Mouse (Mus musculus): ENCODE results near the gene Igsf9. TPM values are rescaled to one million over a fixed set of nuclear protein-coding genes. Genes with fewer than 3 reads are reported as not detected.

The Igsf9 gene
- polyA plus RNA-seq, 1 experiment = 40.6 TPM

DNA sequence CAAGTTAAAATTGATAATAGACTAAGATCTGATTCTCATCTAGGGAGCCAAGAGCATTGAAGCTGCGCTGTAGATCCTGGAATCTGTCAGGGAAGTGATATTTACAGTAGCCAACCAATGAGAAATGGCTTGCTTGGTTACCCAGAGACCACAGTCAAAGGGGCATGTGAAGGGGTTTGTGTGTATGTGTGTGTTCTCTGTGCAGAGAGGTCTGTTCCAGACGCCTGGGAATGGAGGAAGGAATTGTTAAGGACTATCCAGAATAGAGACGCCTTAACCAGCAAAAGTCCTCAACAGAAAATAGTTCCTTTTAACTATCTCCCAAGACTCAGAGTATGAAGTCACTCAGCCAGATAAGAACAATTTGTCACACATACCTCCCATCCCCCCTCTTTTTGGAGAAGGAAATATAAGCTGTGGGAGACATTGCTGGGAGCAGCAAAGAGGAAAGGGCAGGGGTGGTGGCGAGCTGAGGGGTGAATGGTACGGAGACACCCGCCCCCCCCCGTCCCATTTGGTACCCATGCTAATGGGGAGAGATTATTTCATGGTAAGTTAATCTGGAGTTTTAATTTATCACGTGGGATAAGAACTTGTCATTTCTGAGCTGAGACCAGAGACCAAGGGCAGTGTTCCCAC is 11.7 kb upstream of the Igsf9 start:
- Histone ChIP-seq H3K9me3 (replicated peaks; ENCODE audit: control insufficient read depth, insufficient read depth, low read length, poor library complexity, severe bottlenecking) (no peaks in the 10 kb centered on the region), H3K36me3 (ENCODE audit: control insufficient read depth, insufficient read depth, low read length, poor library complexity, severe bottlenecking) (no peaks in the 10 kb centered on the region), H3K27me3 (ENCODE audit: control insufficient read depth, insufficient read depth, low read length, poor library complexity, severe bottlenecking) (no peaks in the 10 kb centered on the region), H3K4me3 (ENCODE audit: low read depth, low read length) (no peak overlapping the region), H3K9ac (ENCODE audit: low read depth, poor library complexity, severe bottlenecking) (no peak overlapping the region), H3K27ac (ENCODE audit: insufficient read depth, low read length) (no peak overlapping the region), H3K4me1 (ENCODE audit: control insufficient read depth, insufficient read depth, low read length) (peaks cover 1% of the 10 kb centered on the region)
- no peak for TF ChIP-seq CTCF (IDR thresholded peaks at IDR 0.05; ENCODE audit: low read depth, low read length)
- TF ChIP-seq POLR2A (IDR thresholded peaks at IDR 0.05; ENCODE audit: insufficient read depth, low read length) = no peak
- no peak for TF ChIP-seq EP300 (IDR thresholded peaks at IDR 0.05; ENCODE audit: insufficient read depth, low read depth, low read length)

DNA sequence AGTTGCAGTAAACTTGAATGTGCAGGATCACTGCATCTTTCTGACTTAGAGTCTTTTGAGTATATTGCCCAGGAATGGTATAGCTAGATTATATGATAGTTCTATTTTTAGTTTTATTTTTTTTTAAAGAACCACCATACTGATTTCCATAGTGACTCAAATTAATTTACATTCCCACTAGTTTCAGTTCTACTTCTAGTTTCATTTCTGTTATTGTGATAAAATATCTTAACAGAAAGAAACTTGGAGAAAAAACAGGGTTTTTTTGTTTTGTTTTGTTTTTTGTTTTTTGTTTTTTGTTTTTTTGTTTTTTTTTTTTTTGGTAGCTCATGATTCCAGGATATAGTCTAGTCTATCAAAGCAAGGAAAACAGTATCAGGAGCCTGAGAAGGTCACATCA is 8.7 kb upstream of the Igsf9 start:
- Histone ChIP-seq H3K9ac (ENCODE audit: low read depth, poor library complexity, severe bottlenecking) (no peak overlapping the region), H3K36me3 (ENCODE audit: control insufficient read depth, insufficient read depth, low read length, poor library complexity, severe bottlenecking) (no peaks in the 10 kb centered on the region), H3K9me3 (replicated peaks; ENCODE audit: control insufficient read depth, insufficient read depth, low read length, poor library complexity, severe bottlenecking) (no peaks in the 10 kb centered on the region), H3K4me3 (ENCODE audit: low read depth, low read length) (no peak overlapping the region), H3K27ac (ENCODE audit: insufficient read depth, low read length) (no peak overlapping the region), H3K4me1 (ENCODE audit: control insufficient read depth, insufficient read depth, low read length) (no peaks in the 10 kb centered on the region), H3K27me3 (ENCODE audit: control insufficient read depth, insufficient read depth, low read length, poor library complexity, severe bottlenecking) (no peaks in the 10 kb centered on the region)
- TF ChIP-seq EP300 (IDR thresholded peaks at IDR 0.05; ENCODE audit: insufficient read depth, low read depth, low read length) = no peak
- no peak for TF ChIP-seq POLR2A (IDR thresholded peaks at IDR 0.05; ENCODE audit: insufficient read depth, low read length)
- no peak for TF ChIP-seq CTCF (IDR thresholded peaks at IDR 0.05; ENCODE audit: low read depth, low read length)

DNA sequence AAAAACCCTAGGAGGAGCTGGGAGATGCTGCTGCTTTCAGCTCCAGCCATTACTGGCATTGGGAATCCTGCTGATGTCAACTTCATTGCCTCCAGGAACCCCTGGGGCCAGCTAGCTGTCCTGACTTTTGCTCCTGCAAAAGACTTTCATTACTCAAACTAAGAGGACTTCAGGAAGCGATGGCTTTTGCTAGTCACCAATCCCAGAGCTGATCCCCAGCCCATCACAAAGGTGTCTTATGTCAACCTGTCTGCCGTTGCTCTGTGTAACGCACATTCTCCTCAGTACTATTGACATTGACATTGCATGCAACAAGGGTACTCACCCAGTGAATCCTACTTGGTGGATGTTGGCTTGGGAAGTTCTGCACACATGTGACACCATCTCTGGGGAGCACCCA is 7.4 kb upstream of the Igsf9 start:
- no peak overlapping the region for H3K9ac ChIP-seq (ENCODE audit: low read depth, poor library complexity, severe bottlenecking)
- no peaks in the 10 kb centered on the region for H3K4me1 ChIP-seq (ENCODE audit: control insufficient read depth, insufficient read depth, low read length)
- no peak overlapping the region for H3K4me3 ChIP-seq (ENCODE audit: low read depth, low read length)
- no peaks in the 10 kb centered on the region for H3K27me3 ChIP-seq (ENCODE audit: control insufficient read depth, insufficient read depth, low read length, poor library complexity, severe bottlenecking)
- TF ChIP-seq CTCF (IDR thresholded peaks at IDR 0.05; ENCODE audit: low read depth, low read length) = no peak
- no peak for TF ChIP-seq EP300 (IDR thresholded peaks at IDR 0.05; ENCODE audit: insufficient read depth, low read depth, low read length)
- TF ChIP-seq POLR2A (IDR thresholded peaks at IDR 0.05; ENCODE audit: insufficient read depth, low read length) = no peak
- H3K27ac ChIP-seq (ENCODE audit: insufficient read depth, low read length) = no peak overlapping the region
- H3K36me3 ChIP-seq (ENCODE audit: control insufficient read depth, insufficient read depth, low read length, poor library complexity, severe bottlenecking) = no peaks in the 10 kb centered on the region
- H3K9me3 ChIP-seq (replicated peaks; ENCODE audit: control insufficient read depth, insufficient read depth, low read length, poor library complexity, severe bottlenecking) = no peaks in the 10 kb centered on the region

DNA sequence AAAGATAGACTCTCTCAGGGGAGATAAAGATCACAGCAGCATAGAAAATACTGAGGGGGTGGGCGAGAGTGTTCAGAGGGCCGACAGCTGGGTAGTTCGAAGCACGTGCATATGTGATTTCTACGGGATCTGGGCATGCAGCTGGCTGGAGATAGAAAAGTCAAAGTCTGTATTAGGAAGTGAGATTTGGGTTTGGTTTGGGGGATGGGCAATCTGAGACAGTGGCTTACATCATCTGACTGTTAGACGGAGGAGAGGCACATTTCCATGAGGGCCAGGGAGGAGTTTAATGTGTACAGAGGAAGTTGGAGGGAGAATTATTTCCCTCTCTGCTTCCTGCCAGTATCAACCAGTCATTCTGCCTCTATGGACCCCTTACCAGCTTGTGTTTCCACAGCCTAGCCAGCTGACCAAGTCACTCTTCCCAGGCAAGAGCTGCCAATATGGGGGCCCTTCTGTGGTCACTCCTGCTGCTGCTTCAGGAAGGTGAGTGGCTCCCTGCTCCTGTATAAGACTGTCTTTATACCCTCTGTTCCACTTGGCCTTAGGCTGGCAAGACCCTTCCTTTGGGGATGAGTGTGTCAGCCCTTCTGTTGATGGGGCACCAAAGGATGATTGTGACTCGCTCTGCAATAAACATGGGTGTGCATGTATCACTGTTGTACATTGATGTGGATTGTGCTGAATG is 6.4 kb upstream of the Igsf9 start, which contains the start of gene Slamf9:
TSS of gene Slamf9 (plus strand) at position 305 of the 688 bp plus-strand sequence.
- Histone ChIP-seq H3K36me3 (ENCODE audit: control insufficient read depth, insufficient read depth, low read length, poor library complexity, severe bottlenecking) (no peaks in the 10 kb centered on the region), H3K4me1 (ENCODE audit: control insufficient read depth, insufficient read depth, low read length) (no peaks in the 10 kb centered on the region), H3K27me3 (ENCODE audit: control insufficient read depth, insufficient read depth, low read length, poor library complexity, severe bottlenecking) (no peaks in the 10 kb centered on the region), H3K9me3 (replicated peaks; ENCODE audit: control insufficient read depth, insufficient read depth, low read length, poor library complexity, severe bottlenecking) (no peaks in the 10 kb centered on the region), H3K4me3 (ENCODE audit: low read depth, low read length) (no peak within 1 kb of the TSS), H3K27ac (ENCODE audit: insufficient read depth, low read length) (no peak within 1 kb of the TSS), H3K9ac (ENCODE audit: low read depth, poor library complexity, severe bottlenecking) (no peak within 1 kb of the TSS)
- TF ChIP-seq CTCF (IDR thresholded peaks at IDR 0.05; ENCODE audit: low read depth, low read length) = no peak

DNA sequence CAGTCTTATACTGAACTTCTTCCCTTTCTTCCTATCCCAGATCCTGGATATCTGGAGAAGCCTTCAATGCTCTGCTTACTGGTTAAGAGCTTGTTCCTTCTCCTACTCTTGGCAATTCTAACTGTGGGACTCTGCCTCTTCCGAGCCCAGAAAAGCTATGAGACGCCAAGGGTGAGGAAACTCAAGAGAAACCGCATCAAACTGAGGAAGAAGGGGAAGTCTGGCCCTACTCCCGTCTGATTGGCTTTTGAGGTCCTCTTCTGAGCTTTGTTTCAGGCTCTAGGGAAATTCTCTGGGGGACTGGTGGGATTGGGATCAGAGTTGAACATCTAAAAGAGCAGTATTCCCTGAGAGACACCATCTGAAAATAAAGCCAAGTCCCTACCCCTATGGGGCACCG is 3.6 kb upstream of the Igsf9 start:
- H3K27me3 ChIP-seq (ENCODE audit: control insufficient read depth, insufficient read depth, low read length, poor library complexity, severe bottlenecking) = no peaks in the 10 kb centered on the region
- H3K9ac ChIP-seq (ENCODE audit: low read depth, poor library complexity, severe bottlenecking) = no peak overlapping the region
- H3K4me3 ChIP-seq (ENCODE audit: low read depth, low read length) = no peak overlapping the region
- no peaks in the 10 kb centered on the region for H3K36me3 ChIP-seq (ENCODE audit: control insufficient read depth, insufficient read depth, low read length, poor library complexity, severe bottlenecking)
- TF ChIP-seq POLR2A (IDR thresholded peaks at IDR 0.05; ENCODE audit: insufficient read depth, low read length) (no peak), CTCF (IDR thresholded peaks at IDR 0.05; ENCODE audit: low read depth, low read length) (no peak), EP300 (IDR thresholded peaks at IDR 0.05; ENCODE audit: insufficient read depth, low read depth, low read length) (no peak)
- H3K27ac ChIP-seq (ENCODE audit: insufficient read depth, low read length) = no peak overlapping the region
- no peaks in the 10 kb centered on the region for H3K9me3 ChIP-seq (replicated peaks; ENCODE audit: control insufficient read depth, insufficient read depth, low read length, poor library complexity, severe bottlenecking)
- H3K4me1 ChIP-seq (ENCODE audit: control insufficient read depth, insufficient read depth, low read length) = peaks cover under 1% of the 10 kb centered on the region

DNA sequence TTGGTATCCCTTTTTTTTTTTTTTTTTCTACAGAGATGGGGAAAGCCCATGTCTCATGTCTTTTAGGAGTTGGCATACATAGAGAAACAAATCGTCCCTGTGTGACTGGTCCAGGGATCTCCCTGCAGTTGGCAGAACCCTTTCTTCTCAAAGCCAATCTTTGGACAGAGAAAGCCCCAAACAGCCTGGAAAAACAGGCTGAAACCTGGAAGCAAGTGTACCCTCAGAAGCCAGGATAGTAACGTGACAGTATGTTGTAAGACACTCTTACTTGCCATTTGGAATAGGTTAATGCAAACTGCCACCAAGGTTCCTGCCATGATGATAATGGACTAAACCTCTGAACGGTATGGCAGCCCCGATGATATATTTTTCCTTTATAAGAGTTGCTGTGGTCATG is 1.2 kb upstream of the Igsf9 start:
- H3K4me1 ChIP-seq (ENCODE audit: control insufficient read depth, insufficient read depth, low read length) = peaks cover 2% of the 10 kb centered on the region
- H3K27me3 ChIP-seq (ENCODE audit: control insufficient read depth, insufficient read depth, low read length, poor library complexity, severe bottlenecking) = no peaks in the 10 kb centered on the region
- peak overlapping the region; percentile 53; the same call in 1 of the 2 replicates for H3K27ac ChIP-seq (ENCODE audit: insufficient read depth, low read length)
- no peak overlapping the region for H3K9ac ChIP-seq (ENCODE audit: low read depth, poor library complexity, severe bottlenecking)
- no peaks in the 10 kb centered on the region; the same call in 1 of the 2 replicates for H3K36me3 ChIP-seq (ENCODE audit: control insufficient read depth, insufficient read depth, low read length, poor library complexity, severe bottlenecking)
- H3K9me3 ChIP-seq (replicated peaks; ENCODE audit: control insufficient read depth, insufficient read depth, low read length, poor library complexity, severe bottlenecking) = no peaks in the 10 kb centered on the region
- TF ChIP-seq CTCF (IDR thresholded peaks at IDR 0.05; ENCODE audit: low read depth, low read length) (no peak), POLR2A (IDR thresholded peaks at IDR 0.05; ENCODE audit: insufficient read depth, low read length) (no peak), EP300 (IDR thresholded peaks at IDR 0.05; ENCODE audit: insufficient read depth, low read depth, low read length) (no peak)
- H3K4me3 ChIP-seq (ENCODE audit: low read depth, low read length) = no peak overlapping the region
